Mouse (Mus musculus): ENCODE measurements around the gene Trim30a. TPM values are rescaled to one million over a fixed set of nuclear protein-coding genes. Genes with fewer than 3 reads are reported as not detected.
"Not testable (repeated sequence)": the region's sequence is repeated elsewhere in the genome, so short reads cannot be mapped to it uniquely, and the experiment has no call there.

Gene Trim30a
- polyA plus RNA-seq (2012; ENCODE audit: insufficient read depth, low replicate concordance), result 0.81 TPM in 1 of 2 replicates, not detected in the other

- TF ChIP-seq FLI1 (IDR thresholded peaks at IDR 0.05; ENCODE audit: low read length) (no peak), GATA1 (IDR thresholded peaks at IDR 0.05; ENCODE audit: borderline replicate concordance, low read length) (no peak)
- no peaks in the 10 kb centered on the region for H3K9me3 ChIP-seq
- H3K4me3 ChIP-seq (replicated peaks), result peak within 1 kb of the TSS; percentile 88
- peaks cover 33% of the 10 kb centered on the region for H3K4me1 ChIP-seq
- H3K36me3 ChIP-seq (replicated peaks; ENCODE audit: low read length), result no peaks in the 10 kb centered on the region
- no peaks in the 10 kb centered on the region for H3K27me3 ChIP-seq (replicated peaks)
These were observed at the start of gene Trim30a for GRCm38 (mm10) chr7:104465065-104465744. Gene Trim30a (minus strand): TSS chr7:104465193.

DNA sequence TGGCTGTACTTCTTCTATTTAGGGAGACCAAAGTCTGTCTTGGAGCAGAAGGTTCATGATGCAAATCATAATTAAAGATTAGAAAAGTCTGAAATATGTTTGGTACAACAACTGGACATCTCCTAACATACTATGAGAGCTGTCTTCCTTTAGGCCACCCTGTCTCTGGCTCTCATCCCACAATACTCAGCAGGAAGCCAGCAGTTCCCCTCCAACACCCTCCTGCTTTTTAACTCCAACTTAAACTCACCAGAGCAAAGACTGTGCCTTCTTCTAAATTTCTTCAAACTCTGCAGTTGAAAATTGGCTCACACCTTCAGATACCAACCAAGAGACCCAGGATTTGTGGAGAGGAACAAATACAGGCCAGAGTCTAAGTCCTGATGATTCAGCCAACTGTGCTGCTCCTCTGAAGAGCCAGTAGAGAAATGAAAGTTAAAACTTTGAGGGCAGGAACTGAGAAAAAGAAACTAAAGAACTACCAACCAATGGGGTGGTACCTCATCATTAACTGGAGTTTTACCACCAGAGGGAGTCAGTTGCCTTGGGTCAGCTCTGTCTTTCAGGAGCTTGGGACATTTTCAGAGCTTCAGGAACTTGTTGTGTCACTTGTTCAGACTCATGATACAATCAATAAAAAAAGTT lies 42.5 kb upstream of the Trim30a start, which contains the start of gene Trim30d:
TSS of gene Trim30d (minus strand) at position 429 of the 645 bp plus-strand sequence.
- H3K4me3 ChIP-seq (replicated peaks), result peak within 1 kb of the TSS; percentile 79
- H3K27me3 ChIP-seq (replicated peaks); H3K4me1 ChIP-seq; H3K36me3 ChIP-seq (replicated peaks; ENCODE audit: low read length); H3K9me3 ChIP-seq: not testable (repeated sequence)

DNA sequence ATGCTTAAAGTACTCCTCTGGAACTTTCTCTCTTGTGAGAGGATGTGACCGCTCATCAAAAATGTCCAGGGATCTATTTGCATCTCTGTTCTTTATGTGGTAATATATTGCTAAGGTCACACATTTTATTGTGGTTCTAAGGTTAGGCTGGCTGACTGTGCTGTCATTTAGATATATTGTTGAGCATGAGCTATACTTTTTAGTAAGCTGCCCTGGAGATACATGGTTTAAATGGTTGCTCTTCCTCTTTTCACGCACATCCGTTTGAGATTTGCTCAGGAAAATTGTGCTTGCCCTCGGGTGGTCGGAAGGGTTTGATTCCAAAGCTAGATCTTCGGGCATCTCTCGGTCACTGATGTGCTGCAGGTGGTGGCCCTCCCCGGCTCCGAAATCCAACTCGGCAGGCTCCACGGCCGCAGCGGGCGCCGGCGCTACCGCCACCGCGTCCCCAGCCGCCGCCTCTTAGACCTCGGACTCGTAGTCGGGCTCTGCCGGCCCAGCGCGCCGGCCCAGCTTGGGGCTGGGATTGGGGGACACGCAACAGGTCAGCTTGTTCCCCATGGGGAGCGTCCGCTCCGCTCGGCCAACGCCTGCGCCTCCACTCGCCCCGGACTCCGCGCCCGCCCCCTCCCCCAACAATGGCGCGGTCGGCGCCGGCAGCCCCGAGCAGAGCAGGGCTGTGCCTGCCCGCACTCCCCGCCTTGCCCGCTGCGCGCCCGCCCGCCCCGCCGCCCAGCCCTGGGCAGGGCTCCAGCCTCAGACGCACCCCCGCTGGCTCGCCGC lies 36.8 kb upstream of the Trim30a start:
- no peak for TF ChIP-seq FLI1 (IDR thresholded peaks at IDR 0.05; ENCODE audit: low read length)
- TF ChIP-seq GATA1 (IDR thresholded peaks at IDR 0.05; ENCODE audit: borderline replicate concordance, low read length), result no peak
- no peaks in the 10 kb centered on the region for H3K4me1 ChIP-seq
- H3K27me3 ChIP-seq (replicated peaks), result no peaks in the 10 kb centered on the region
- H3K36me3 ChIP-seq (replicated peaks; ENCODE audit: low read length), result no peaks in the 10 kb centered on the region
- no peak overlapping the region for H3K4me3 ChIP-seq (replicated peaks)
- 0 out of 2 replicates have a peak, but pooled peaks cover 4% of the 10 kb centered on the region for H3K9me3 ChIP-seq

DNA sequence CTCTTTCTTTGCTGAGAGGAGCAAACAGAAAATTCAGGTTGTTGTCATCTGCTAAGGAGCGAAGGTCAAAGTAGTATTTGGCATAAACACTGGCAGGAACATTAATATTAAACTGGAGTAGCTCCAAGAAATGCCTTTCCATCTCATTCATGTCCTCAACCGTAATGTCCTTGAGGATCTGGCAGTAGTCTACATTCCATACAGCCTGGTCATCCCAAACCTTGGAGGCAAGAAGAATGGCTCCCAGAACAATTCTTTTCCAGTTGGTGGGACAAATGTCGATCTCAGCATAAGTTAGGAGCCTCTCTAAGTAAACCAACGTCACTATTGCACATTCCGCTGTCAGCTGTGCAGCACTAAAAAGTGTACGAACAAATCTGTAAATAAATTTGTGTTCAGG lies 36.2 kb upstream of the Trim30a start:
- H3K9me3 ChIP-seq; H3K4me3 ChIP-seq (replicated peaks); H3K36me3 ChIP-seq (replicated peaks; ENCODE audit: low read length); H3K4me1 ChIP-seq; H3K27me3 ChIP-seq (replicated peaks): not testable (repeated sequence)

GRCm38 (mm10) chr7:104499464-104499863 lies 34.5 kb upstream of the Trim30a start:
- H3K9me3 ChIP-seq; H3K4me3 ChIP-seq (replicated peaks); H3K36me3 ChIP-seq (replicated peaks; ENCODE audit: low read length); H3K4me1 ChIP-seq; H3K27me3 ChIP-seq (replicated peaks): not testable (repeated sequence)

DNA sequence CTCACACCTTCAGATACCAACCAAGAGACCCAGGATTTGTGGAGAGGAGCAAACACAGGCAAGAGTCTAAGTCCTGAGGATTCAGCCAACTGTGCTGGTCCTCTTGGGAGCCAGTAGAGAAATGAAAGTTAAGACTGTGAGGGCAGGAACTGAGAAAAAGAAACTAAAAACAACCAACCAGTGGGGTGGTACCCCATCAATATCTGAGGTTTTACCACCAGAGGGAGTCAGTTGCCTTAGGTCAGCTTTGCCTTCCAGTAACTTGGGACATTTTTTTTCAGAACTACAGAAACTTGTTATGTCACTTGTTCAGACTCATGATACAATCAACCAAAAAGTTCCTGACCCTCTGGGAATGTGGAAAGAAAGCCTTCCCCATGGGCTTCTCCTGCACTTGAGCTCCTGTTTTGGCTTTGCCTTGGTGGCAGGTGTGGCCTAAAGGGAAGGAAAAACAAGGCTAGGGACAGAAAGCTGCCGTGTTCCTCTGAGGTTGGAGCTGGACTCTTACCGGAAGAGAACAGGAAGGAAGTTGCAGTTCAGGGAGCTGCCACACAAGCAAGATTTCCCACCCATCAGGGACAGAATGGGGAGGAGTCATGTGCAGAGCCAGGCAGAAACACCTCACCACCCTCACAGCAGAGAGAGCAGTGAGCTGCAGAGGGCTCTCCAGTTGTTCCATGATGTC lies 18.9 kb downstream of the Trim30a start:
- H3K4me3 ChIP-seq (replicated peaks), result peak overlapping the region; percentile 90
- TF ChIP-seq GATA1 (IDR thresholded peaks at IDR 0.05; ENCODE audit: borderline replicate concordance, low read length), result no peak

GRCm38 (mm10) chr7:104404460-104404950 lies 60.5 kb downstream of the Trim30a start:
- Histone ChIP-seq H3K4me3 (replicated peaks) (peak overlapping the region; percentile 80), H3K36me3 (replicated peaks; ENCODE audit: low read length) (peaks cover 2% of the 10 kb centered on the region), H3K4me1 (peaks cover 18% of the 10 kb centered on the region), H3K9me3 (no peaks in the 10 kb centered on the region), H3K27me3 (replicated peaks) (no peaks in the 10 kb centered on the region)
- no peak for TF ChIP-seq FLI1 (IDR thresholded peaks at IDR 0.05; ENCODE audit: low read length)
- no peak for TF ChIP-seq GATA1 (IDR thresholded peaks at IDR 0.05; ENCODE audit: borderline replicate concordance, low read length)

More for the DNA sequence above, 18.9 kb downstream of the Trim30a start:
- Histone ChIP-seq H3K27me3 (replicated peaks) (no peaks in the 10 kb centered on the region), H3K9me3 (no peaks in the 10 kb centered on the region), H3K4me1 (peaks cover 36% of the 10 kb centered on the region), H3K36me3 (replicated peaks; ENCODE audit: low read length) (peaks cover 25% of the 10 kb centered on the region)

DNA sequence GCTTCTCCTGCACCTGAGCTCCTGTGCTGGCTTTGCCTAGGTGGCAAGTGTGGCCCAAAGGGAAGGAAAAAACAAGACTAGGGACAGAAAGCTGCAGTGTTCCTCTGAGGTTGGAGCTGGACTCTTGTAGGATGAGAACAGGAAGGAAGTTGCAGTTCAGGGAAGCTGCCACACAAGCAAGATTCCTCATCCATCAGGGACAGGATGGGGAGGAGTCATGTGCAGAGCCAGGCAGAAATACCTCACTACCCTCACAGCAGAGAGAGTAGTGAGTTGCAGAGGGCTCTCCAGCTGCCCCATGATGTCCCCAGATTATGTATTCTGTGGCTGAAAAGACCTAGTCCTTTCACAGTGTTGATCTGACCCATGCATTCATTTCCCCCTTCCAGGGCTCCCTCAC lies 63.9 kb downstream of the Trim30a start:
- Histone ChIP-seq H3K27me3 (replicated peaks) (no peaks in the 10 kb centered on the region), H3K36me3 (replicated peaks; ENCODE audit: low read length) (no peaks in the 10 kb centered on the region), H3K4me3 (replicated peaks) (peak overlapping the region; percentile 60), H3K4me1 (peaks cover 18% of the 10 kb centered on the region), H3K9me3 (no peaks in the 10 kb centered on the region)
- no peak for TF ChIP-seq GATA1 (IDR thresholded peaks at IDR 0.05; ENCODE audit: borderline replicate concordance, low read length)
- TF ChIP-seq FLI1 (IDR thresholded peaks at IDR 0.05; ENCODE audit: low read length), result no peak

DNA sequence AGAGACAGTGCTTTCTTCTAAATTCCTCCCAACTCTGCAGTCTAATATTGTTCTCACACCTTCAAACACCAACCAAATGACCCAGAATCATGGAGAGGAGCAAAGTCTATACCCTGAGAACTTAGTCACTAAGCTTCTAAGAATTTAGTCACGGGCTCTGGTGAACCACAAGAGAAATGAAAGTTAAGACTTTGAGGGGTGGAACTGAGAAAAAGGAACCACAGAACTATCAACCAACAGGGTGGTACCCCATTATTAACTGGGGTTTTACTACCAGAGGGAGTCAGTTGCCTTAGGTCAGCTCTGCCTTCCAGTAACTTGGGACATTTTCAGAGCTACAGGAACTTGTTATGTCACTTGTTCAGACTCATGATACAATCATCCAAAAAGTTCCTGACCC lies 64.3 kb downstream of the Trim30a start, which contains the start of gene Trim30c:
TSS of gene Trim30c (minus strand) at position 140 of the 400 bp plus-strand sequence.
- H3K4me1 ChIP-seq, result peaks cover 18% of the 10 kb centered on the region
- peak within 1 kb of the TSS; percentile 60 for H3K4me3 ChIP-seq (replicated peaks)
- no peak for TF ChIP-seq GATA1 (IDR thresholded peaks at IDR 0.05; ENCODE audit: borderline replicate concordance, low read length)
- TF ChIP-seq FLI1 (IDR thresholded peaks at IDR 0.05; ENCODE audit: low read length), result no peak
- no peaks in the 10 kb centered on the region for H3K36me3 ChIP-seq (replicated peaks; ENCODE audit: low read length)
- H3K27me3 ChIP-seq (replicated peaks), result no peaks in the 10 kb centered on the region
- H3K9me3 ChIP-seq, result no peaks in the 10 kb centered on the region

Measured in megakaryocyte, embryonic 14.5 days (primary cell).